Mouse (Mus musculus): ENCODE results near the gene Cit. TPM values are rescaled to one million over a fixed set of nuclear protein-coding genes. Genes with fewer than 3 reads are reported as not detected.

The Cit gene
- polyA plus RNA-seq, 1 experiment, result 47.3 TPM

- WGBS, result 86% methylated on average over 12 of the region's 12 CpGs
- TF ChIP-seq CTCF (IDR thresholded peaks at IDR 0.05; ENCODE audit: borderline replicate concordance, insufficient read depth, low read depth, low read length), result no peak
- no peak for TF ChIP-seq POLR2A (IDR thresholded peaks at IDR 0.05; ENCODE audit: borderline replicate concordance, insufficient read depth, low read length)
- H3K27ac ChIP-seq (ENCODE audit: insufficient read depth, low read length), result no peak overlapping the region
- H3K4me3 ChIP-seq (replicated peaks; ENCODE audit: insufficient read depth, low read depth, low read length), result no peak overlapping the region
- no peaks in the 10 kb centered on the region for H3K4me1 ChIP-seq (ENCODE audit: control insufficient read depth, insufficient read depth, low read length)
- no peak for DNase-seq
- H3K27me3 ChIP-seq (ENCODE audit: control insufficient read depth, insufficient read depth, low read length), result no peaks in the 10 kb centered on the region
Measured at GRCm38 (mm10) chr5:115987284-115987683, 142.2 kb downstream of the Cit start.

DNA sequence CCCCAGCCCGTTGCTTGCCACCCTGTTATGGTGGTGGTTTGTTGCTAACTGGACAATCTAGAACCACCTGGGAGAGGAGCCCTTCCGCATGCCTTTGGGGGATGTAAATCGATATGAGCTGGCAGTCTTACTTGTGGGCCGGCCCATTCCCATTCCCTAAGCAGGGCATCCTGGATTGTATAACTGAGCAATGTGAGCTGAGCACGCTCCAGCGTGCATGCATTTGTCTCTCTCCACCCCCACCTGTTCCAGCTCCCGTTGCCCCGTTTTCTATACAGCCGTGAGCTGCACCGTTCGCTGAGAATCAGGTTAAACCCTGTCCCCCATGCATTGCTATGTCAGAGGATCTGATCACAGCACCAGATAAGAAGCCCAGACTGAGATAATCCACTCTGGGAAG is 146.6 kb downstream of the Cit start:
- Histone ChIP-seq H3K4me3 (replicated peaks; ENCODE audit: insufficient read depth, low read depth, low read length) (no peak overlapping the region), H3K27me3 (ENCODE audit: control insufficient read depth, insufficient read depth, low read length) (no peaks in the 10 kb centered on the region), H3K27ac (ENCODE audit: insufficient read depth, low read length) (no peak overlapping the region), H3K4me1 (ENCODE audit: control insufficient read depth, insufficient read depth, low read length) (peaks cover 9% of the 10 kb centered on the region)
- TF ChIP-seq POLR2A (IDR thresholded peaks at IDR 0.05; ENCODE audit: borderline replicate concordance, insufficient read depth, low read length) (no peak), CTCF (IDR thresholded peaks at IDR 0.05; ENCODE audit: borderline replicate concordance, insufficient read depth, low read depth, low read length) (no peak)
- no peak for DNase-seq
- WGBS, result 97% methylated on average over 11 of the region's 11 CpGs

DNA sequence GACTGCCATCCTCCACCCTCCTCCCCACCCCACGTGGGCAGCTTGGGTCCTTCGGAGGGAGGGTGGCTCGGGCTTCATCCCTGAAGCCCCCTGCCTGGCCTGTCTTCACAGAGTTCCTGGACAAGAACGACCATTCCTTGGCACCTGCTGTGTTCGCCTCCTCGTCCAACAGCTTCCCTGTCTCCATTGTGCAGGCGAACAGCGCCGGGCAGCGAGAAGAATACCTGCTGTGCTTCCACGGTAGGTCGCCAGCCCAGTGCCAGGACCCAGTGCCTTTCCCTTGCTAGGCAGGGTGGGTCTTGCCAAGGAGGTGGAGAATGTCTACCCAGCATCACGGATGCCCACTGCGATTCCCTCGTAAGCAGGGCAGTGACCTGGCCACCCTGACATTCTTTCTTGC is 149.0 kb downstream of the Cit start:
- Histone ChIP-seq H3K4me1 (ENCODE audit: control insufficient read depth, insufficient read depth, low read length) (peaks cover 9% of the 10 kb centered on the region), H3K27ac (ENCODE audit: insufficient read depth, low read length) (no peak overlapping the region), H3K27me3 (ENCODE audit: control insufficient read depth, insufficient read depth, low read length) (no peaks in the 10 kb centered on the region), H3K4me3 (replicated peaks; ENCODE audit: insufficient read depth, low read depth, low read length) (no peak overlapping the region)
- DNase-seq, result peak; percentile 34 to 40
- 9% methylated on average over 15 of the region's 15 CpGs for WGBS
- TF ChIP-seq POLR2A (IDR thresholded peaks at IDR 0.05; ENCODE audit: borderline replicate concordance, insufficient read depth, low read length) (no peak), CTCF (IDR thresholded peaks at IDR 0.05; ENCODE audit: borderline replicate concordance, insufficient read depth, low read depth, low read length) (no peak)

- Histone ChIP-seq H3K27me3 (ENCODE audit: control insufficient read depth, insufficient read depth, low read length) (no peaks in the 10 kb centered on the region), H3K4me3 (replicated peaks; ENCODE audit: insufficient read depth, low read depth, low read length) (no peak overlapping the region)
- TF ChIP-seq POLR2A (IDR thresholded peaks at IDR 0.05; ENCODE audit: borderline replicate concordance, insufficient read depth, low read length) (no peak), CTCF (IDR thresholded peaks at IDR 0.05; ENCODE audit: borderline replicate concordance, insufficient read depth, low read depth, low read length) (no peak)
Measured at GRCm38 (mm10) chr5:115997376-115997775, 152.3 kb downstream of the Cit start.

GRCm38 (mm10) chr5:116003154-116003553 is 158.1 kb downstream of the Cit start:
- Histone ChIP-seq H3K4me3 (replicated peaks; ENCODE audit: insufficient read depth, low read depth, low read length) (no peak overlapping the region), H3K4me1 (ENCODE audit: control insufficient read depth, insufficient read depth, low read length) (no peaks in the 10 kb centered on the region), H3K27ac (ENCODE audit: insufficient read depth, low read length) (no peak overlapping the region), H3K27me3 (ENCODE audit: control insufficient read depth, insufficient read depth, low read length) (no peaks in the 10 kb centered on the region)
- no peak for DNase-seq
- TF ChIP-seq CTCF (IDR thresholded peaks at IDR 0.05; ENCODE audit: borderline replicate concordance, insufficient read depth, low read depth, low read length) (no peak), POLR2A (IDR thresholded peaks at IDR 0.05; ENCODE audit: borderline replicate concordance, insufficient read depth, low read length) (no peak)
- 83% methylated on average over 8 of the region's 8 CpGs for WGBS

More at GRCm38 (mm10) chr5:115997376-115997775, 152.3 kb downstream of the Cit start:
- no peak for DNase-seq
- WGBS, result 75% methylated on average over 13 of the region's 13 CpGs
- peaks cover 9% of the 10 kb centered on the region for H3K4me1 ChIP-seq (ENCODE audit: control insufficient read depth, insufficient read depth, low read length)
- H3K27ac ChIP-seq (ENCODE audit: insufficient read depth, low read length), result no peak overlapping the region

DNA sequence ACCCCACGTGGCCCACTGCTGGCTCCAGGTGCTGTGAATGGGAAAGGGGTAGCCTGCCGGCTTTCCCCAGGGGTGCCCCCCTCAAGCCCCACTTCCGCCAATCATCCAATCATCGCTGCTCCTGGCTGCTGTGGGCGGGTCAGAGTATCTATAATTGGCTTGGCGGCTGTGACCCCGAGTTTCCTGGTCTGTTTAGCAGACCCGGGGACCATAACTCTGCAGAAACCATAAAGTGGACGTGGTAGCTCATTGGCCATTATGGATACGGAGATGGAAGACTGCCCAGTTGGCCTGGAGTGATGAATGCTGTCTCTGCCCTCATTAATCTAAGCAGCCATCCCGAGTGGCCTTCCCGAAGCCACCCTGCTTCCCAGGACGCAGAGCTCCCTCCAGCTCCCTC is 158.7 kb downstream of the Cit start:
- no peaks in the 10 kb centered on the region for H3K27me3 ChIP-seq (ENCODE audit: control insufficient read depth, insufficient read depth, low read length)
- TF ChIP-seq POLR2A (IDR thresholded peaks at IDR 0.05; ENCODE audit: borderline replicate concordance, insufficient read depth, low read length) (no peak), CTCF (IDR thresholded peaks at IDR 0.05; ENCODE audit: borderline replicate concordance, insufficient read depth, low read depth, low read length) (no peak)
- no peaks in the 10 kb centered on the region for H3K4me1 ChIP-seq (ENCODE audit: control insufficient read depth, insufficient read depth, low read length)
- H3K4me3 ChIP-seq (replicated peaks; ENCODE audit: insufficient read depth, low read depth, low read length), result no peak overlapping the region
- no peak overlapping the region for H3K27ac ChIP-seq (ENCODE audit: insufficient read depth, low read length)
- WGBS, result 42% methylated on average over 13 of the region's 13 CpGs
- DNase-seq, result no peak

- no peak overlapping the region for H3K27ac ChIP-seq (ENCODE audit: insufficient read depth, low read length)
- no peak overlapping the region for H3K4me3 ChIP-seq (replicated peaks; ENCODE audit: insufficient read depth, low read depth, low read length)
- H3K4me1 ChIP-seq (ENCODE audit: control insufficient read depth, insufficient read depth, low read length), result no peaks in the 10 kb centered on the region
- no peak for DNase-seq
- no peak for TF ChIP-seq CTCF (IDR thresholded peaks at IDR 0.05; ENCODE audit: borderline replicate concordance, insufficient read depth, low read depth, low read length)
- TF ChIP-seq POLR2A (IDR thresholded peaks at IDR 0.05; ENCODE audit: borderline replicate concordance, insufficient read depth, low read length), result no peak
- WGBS, result 87% methylated on average over 10 of the region's 10 CpGs
- H3K27me3 ChIP-seq (ENCODE audit: control insufficient read depth, insufficient read depth, low read length), result no peaks in the 10 kb centered on the region
Measured at GRCm38 (mm10) chr5:116004271-116004670, 159.2 kb downstream of the Cit start.

DNA sequence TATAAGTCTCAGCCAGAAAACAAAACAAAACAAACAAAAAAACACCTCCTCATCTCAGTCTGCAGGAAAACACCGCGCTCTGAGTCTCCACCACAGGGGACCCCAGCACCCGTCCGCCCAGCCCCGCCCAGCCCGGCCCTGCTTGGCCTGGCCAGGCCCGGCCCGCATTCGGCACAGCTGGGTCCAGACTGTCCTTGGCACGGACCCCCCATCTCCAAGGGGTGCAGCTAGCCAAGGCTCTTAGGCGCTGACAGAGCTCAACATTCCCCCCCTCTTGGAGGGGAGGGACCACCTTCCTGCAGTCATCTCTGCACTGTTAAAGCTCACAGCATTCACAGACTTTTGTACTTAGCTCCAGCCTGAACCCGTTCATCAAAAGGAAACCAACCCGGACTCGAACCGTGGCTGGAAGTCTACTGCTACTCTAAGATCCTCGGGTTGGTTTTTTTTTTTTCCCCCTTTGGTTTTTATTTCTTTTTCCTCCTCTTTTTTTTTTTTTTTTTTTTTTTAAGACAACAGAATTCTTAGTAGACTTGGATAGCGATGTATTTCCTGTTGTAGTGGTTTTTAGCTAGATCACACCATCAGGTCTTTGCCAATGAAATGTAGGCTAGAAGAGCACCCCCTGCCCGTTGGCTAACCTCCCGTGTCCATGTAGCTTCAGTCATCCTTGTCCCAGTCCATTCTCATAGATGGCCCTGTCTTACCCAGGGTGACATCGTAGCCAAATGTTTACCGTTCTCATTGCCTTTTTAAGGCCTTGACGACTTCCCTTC is 161.4 kb downstream of the Cit start:
- 42% methylated on average over 22 of the region's 22 CpGs for WGBS
- Histone ChIP-seq H3K27ac (ENCODE audit: insufficient read depth, low read length) (no peak overlapping the region), H3K27me3 (ENCODE audit: control insufficient read depth, insufficient read depth, low read length) (no peaks in the 10 kb centered on the region), H3K4me3 (replicated peaks; ENCODE audit: insufficient read depth, low read depth, low read length) (no peak overlapping the region), H3K4me1 (ENCODE audit: control insufficient read depth, insufficient read depth, low read length) (no peaks in the 10 kb centered on the region)
- no peak for TF ChIP-seq POLR2A (IDR thresholded peaks at IDR 0.05; ENCODE audit: borderline replicate concordance, insufficient read depth, low read length)
- no peak for TF ChIP-seq CTCF (IDR thresholded peaks at IDR 0.05; ENCODE audit: borderline replicate concordance, insufficient read depth, low read depth, low read length)
- DNase-seq, result peak; percentile 37 to 41
